Mouse (Mus musculus) macrophage (primary cell): Measurements from ENCODE around the gene Gm20503. TPM values are rescaled to one million over a fixed set of nuclear protein-coding genes. Genes with fewer than 3 reads are reported as not detected.
A peak's percentile ranks its signal among the peaks of the same experiment; 100 is the strongest.

Experiments
- H3K27ac ChIP-seq: fragments of 350-480 bp; formaldehyde crosslinking; 2 replicates; pipeline ENCODE4 v1.9.0; 2021
- H3K36me3 ChIP-seq: fragments of 350-480 bp; formaldehyde crosslinking; 2 replicates; pipeline ENCODE4 v1.9.0; 2021; ENCODE audit errors: inconsistent target
- H3K4me3 ChIP-seq: fragments of 350-480 bp; formaldehyde crosslinking; 2 replicates; pipeline ENCODE4 v1.9.0; 2021; ENCODE audit errors: inconsistent target
- H3K79me2 ChIP-seq: fragments of 350-480 bp; formaldehyde crosslinking; 2 replicates; pipeline ENCODE4 v1.9.0; 2021; ENCODE audit errors: inconsistent target
- WGBS: methylation state at CpG from one replicate; pipeline ENCODE4 v1.1.7; 2026; ENCODE audit warnings: inconsistent platforms; ENCODE audit not compliant: missing documents; 5-methylcytosine and 5-hydroxymethylcytosine counted together
- polyA plus RNA-seq: library from polyadenylated mRNA; stranded (reverse); fragments of 250-400 nt; gene quantifications from 3 replicates; pipeline ENCODE4 v1.2.4, GENCODE M21; 2018; ENCODE audit warnings: inconsistent platforms

Gm20503 gene
- polyA plus RNA-seq, 1 experiment from 2014 or later, result not detected

DNA sequence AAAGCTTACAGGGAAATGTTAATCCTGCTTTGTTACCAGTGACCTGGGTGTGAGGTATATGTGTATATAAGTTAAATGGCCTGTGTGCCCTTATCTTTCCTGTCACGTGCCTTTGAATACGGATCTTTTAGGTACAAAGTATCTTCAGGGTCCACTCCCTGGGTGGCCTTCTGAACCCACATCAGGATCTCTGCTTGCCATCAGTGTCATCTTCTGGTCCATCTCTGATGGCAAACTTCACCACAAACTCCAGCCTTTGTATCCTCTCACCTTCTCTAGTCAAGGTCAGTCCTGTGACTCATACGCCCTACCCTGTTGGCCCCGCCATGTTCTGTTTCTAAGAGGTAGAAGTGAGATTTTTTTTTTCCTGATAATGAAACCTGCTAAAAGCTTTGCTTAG lies 8.2 kb upstream of the Gm20503 start, which contains the start of gene Dnajc25:
Dnajc25 (plus strand) TSS at position 301 of the 400 bp plus-strand sequence.
- Histone ChIP-seq H3K79me2 (no peaks in the 10 kb centered on the region), H3K4me3 (no peak within 1 kb of the TSS), H3K27ac (no peak within 1 kb of the TSS), H3K36me3 (no peaks in the 10 kb centered on the region)
- WGBS, result 99% methylated on average over 4 of the region's 4 CpGs

DNA sequence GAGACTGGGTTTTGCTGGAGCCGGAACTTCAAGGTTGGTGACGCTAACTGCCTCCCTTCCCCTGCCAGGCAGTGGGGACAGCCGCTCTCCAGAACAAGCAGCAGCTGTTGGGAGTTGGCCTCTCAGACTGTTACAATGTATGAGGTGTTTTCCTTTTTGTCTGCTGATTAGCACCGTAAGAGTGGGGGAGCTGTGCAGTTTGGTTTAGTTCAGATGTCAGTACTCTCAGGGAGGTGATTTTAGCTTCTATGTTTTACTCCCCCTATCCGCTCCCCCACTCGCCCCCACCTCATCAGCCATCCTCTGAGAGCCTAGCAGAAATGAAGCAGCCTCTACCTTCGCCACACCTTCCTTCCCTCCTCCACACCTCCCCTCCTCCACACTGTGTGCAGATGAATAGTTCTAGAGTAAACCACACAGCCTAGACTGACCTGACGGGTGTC lies 7.7 kb upstream of the Gm20503 start:
- WGBS, result 89% methylated on average over 8 of the region's 8 CpGs
- no peaks in the 10 kb centered on the region for H3K79me2 ChIP-seq
- no peak overlapping the region for H3K4me3 ChIP-seq
- no peak overlapping the region for H3K27ac ChIP-seq
- no peaks in the 10 kb centered on the region for H3K36me3 ChIP-seq

DNA sequence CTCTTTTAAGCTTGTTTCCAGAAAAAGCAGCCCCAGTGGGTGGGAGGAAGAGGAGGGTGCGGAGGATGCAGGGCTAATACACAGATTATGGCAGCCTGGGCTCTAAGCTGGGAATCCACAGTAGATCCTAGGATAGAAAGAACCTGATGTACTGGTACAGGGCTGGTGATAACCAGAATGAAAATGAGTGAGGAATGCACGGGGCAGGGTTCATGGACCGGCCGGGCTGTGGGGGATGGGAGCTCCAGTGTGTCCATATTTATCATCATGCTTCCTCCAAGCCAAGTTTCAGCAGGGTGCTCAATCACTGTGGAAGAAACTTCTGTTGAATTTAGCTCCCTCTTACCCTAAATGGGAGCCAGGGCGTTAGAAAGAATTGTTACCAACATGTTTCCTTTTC lies 5.9 kb upstream of the Gm20503 start:
- no peak overlapping the region for H3K4me3 ChIP-seq
- WGBS, result 75% methylated on average over 5 of the region's 5 CpGs
- H3K36me3 ChIP-seq, result no peaks in the 10 kb centered on the region
- H3K27ac ChIP-seq, result no peak overlapping the region
- no peaks in the 10 kb centered on the region for H3K79me2 ChIP-seq

DNA sequence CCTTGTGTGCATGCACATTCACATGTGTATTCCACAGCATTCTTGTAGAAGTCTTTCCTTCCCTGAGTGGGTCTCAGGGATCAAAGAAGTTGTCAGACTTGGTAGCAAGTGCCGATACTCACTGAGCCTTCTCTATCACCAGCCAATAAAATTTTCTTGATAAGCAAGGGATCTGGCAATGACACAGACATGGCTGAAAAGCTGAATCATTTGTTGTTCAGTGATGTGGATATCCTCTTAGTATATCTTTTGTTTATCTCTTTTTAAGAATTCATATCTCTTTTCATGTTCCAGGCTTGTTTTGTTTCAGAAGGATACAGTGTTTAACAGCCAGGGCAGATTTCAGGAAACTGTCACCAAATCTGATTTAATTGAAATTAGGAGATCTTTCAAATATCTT lies 4.3 kb upstream of the Gm20503 start:
- WGBS, result 91% methylated on average over 1 of the region's 1 CpGs
- H3K79me2 ChIP-seq, result peaks cover 4% of the 10 kb centered on the region
- H3K4me3 ChIP-seq, result no peak overlapping the region
- no peak overlapping the region for H3K27ac ChIP-seq
- no peaks in the 10 kb centered on the region for H3K36me3 ChIP-seq

DNA sequence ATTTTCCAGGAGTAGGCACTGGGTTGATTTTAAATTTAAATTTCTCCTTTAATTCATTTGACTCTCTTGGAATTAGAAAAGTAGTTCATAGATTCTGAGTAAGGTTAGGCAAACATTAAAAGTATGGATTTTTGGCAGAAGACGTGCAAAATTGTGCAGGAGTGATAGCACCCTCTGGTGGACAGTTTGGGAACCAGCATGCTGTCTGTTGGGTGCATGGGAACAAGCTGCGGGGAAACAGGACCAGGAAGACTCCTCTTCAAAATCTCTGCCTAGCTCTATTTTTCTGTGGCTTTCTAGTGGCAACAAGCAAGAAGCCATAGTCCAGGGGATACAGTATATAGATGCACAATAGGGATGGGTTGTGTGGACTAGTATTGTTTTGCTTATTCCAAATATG lies 3.3 kb upstream of the Gm20503 start:
- Histone ChIP-seq H3K27ac (no peak overlapping the region), H3K4me3 (no peak overlapping the region), H3K36me3 (no peaks in the 10 kb centered on the region), H3K79me2 (peaks cover 13% of the 10 kb centered on the region)
- 8% methylated on average over 2 of the region's 2 CpGs for WGBS

DNA sequence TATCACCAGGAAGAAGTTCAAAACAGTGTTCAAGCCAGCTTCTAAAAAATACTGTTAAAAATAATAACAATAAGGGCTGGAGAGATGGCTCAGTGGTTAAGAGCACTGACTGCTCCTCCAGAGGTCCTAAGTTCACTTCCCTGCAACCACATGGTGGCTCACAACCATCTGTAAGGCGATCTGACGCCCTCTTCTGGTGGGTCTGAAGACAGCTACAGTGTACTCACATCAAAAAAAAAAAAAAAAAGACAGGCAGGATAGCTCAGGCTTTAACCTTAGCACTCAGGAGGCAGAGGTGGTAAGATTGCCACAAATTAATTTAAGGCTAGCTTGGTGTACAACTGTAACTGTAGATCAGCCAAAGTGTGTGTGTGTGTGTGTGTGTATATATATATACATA lies 2.4 kb upstream of the Gm20503 start:
- H3K36me3 ChIP-seq, result no peaks in the 10 kb centered on the region
- no peak overlapping the region for H3K27ac ChIP-seq
- WGBS, result 0% methylated on average over 2 of the region's 2 CpGs
- H3K4me3 ChIP-seq, result no peak overlapping the region
- H3K79me2 ChIP-seq, result peaks cover 23% of the 10 kb centered on the region

DNA sequence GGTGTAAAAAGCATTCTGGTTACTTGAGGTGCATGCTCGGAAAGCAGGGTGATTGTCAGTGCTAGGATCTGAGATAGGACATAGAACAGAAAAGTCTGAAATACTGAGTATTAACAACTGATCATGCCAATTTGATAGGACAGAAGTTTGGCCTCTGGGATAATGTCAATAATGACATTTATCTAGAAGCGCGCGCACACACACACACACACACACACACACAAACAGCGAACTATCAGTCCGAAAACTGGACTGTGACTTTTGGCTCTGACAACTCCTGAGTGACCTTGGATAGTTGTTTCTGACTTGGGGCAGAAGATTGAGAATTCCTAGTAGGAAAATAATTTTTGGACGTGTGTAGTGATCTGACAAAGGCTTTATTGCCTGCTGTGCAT lies 793 bp downstream of the Gm20503 start:
- Histone ChIP-seq H3K36me3 (no peaks in the 10 kb centered on the region), H3K79me2 (peaks cover 54% of the 10 kb centered on the region), H3K27ac (no peak overlapping the region), H3K4me3 (peak overlapping the region; percentile 49)
- 52% methylated on average over 7 of the region's 7 CpGs for WGBS

DNA sequence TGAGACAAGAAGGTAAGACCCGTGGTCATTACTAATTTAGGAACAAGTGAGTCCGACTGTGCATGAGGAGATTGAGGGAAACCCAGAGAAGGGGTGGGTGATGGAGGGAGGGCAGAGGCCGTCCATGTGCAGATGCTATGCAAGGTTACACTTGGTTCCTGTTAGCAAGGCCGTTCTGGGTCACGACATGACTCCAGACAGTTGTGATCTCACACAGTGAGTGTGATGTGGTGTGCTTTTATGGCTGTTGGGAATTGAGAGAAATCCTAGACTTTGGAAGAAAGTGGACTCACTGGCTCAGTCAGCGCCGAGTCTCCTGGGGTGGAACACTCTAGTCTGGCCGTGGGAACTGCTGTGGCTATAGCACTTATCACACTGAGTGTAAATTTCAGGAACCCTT lies 3.2 kb downstream of the Gm20503 start:
- Histone ChIP-seq H3K4me3 (no peak overlapping the region), H3K36me3 (no peaks in the 10 kb centered on the region), H3K79me2 (peaks cover 77% of the 10 kb centered on the region), H3K27ac (no peak overlapping the region)
- WGBS, result 65% methylated on average over 8 of the region's 8 CpGs

DNA sequence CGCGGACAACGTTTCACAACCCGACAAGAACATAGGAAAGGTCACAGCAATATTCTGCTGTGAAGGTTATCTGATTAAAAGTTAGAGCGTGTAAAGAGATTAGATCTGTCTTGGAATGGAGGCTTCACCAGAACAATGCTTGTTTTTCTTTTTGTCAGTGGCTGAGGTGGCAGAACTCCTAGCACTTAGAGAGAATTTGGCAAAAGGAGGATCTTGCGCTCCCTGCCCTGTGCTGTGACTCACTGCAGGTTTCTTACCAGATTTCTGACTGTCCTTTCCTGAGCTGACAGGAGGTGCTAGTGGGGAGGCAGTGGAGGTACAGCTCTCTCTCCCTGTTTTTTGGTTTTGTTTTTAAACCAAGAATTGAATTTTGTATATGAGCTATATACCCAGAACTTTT lies 4.0 kb downstream of the Gm20503 start:
- Histone ChIP-seq H3K27ac (no peak overlapping the region), H3K79me2 (peaks cover 86% of the 10 kb centered on the region), H3K4me3 (no peak overlapping the region), H3K36me3 (no peaks in the 10 kb centered on the region)
- 71% methylated on average over 6 of the region's 6 CpGs for WGBS

DNA sequence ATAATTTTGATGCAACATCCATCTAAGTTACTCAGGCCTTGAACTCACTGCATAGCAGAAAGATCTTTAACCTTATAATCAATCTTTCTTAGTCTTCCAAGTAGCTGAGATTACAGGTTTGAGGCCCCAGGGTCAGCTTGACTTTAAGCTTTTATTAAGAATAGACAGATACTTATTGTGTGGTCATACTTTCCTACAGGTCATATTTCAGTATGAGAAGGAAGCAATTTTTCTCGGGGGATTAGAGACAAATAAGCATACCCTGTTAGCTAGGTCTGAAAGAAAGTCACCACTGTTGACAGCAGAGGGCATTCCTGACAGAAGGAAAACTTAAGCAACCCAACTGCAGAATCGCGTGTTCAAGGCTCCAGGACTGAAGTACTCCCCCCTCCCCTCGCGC lies 5.0 kb downstream of the Gm20503 start:
- H3K4me3 ChIP-seq, result no peak overlapping the region
- H3K36me3 ChIP-seq, result no peaks in the 10 kb centered on the region
- no peak overlapping the region for H3K27ac ChIP-seq
- 86% methylated on average over 5 of the region's 5 CpGs for WGBS
- H3K79me2 ChIP-seq, result peaks cover 95% of the 10 kb centered on the region

DNA sequence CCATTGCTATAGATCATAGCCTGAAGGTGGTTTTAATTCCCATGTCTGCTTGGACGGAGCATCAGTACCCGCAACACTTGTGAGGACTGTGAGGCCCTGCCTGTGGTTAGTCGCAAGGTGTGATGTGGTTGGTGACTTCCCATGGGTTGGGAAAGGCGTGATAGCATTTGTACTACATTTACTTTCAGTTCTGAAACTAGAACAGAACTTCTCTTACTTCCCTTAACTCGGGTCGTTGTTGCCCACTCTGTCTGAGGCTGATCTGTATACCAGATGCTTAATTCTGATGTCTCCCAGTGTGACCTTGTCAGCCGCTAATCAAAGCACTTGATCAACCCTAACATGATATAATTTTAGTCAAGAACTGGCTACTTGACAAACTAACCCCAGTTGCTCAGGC lies 6.2 kb downstream of the Gm20503 start:
- Histone ChIP-seq H3K4me3 (no peak overlapping the region), H3K79me2 (peaks cover 97% of the 10 kb centered on the region), H3K36me3 (no peaks in the 10 kb centered on the region), H3K27ac (no peak overlapping the region)
- WGBS, result 19% methylated on average over 7 of the region's 7 CpGs

DNA sequence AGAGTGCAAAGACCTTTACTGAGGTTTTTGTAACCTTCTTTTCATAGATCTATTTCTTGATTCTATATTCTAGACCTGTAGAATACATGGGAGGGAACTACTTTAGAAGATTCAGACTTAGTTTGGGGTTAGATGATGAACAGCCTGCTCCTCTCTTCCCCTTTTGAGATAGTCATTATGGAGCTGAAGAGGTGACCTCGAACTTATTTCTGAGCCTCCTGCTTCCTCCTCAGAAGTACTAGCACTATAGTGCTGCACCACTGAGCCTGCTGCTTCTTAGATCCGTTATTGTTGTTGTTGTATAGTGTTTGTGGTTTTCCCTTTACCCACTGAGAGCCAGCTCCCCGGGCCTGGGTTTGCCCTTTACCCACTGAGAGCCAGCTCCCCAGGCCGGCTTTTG lies 6.7 kb downstream of the Gm20503 start:
- no peak overlapping the region for H3K4me3 ChIP-seq
- peaks cover 94% of the 10 kb centered on the region for H3K79me2 ChIP-seq
- no peak overlapping the region for H3K27ac ChIP-seq
- 14% methylated on average over 4 of the region's 4 CpGs for WGBS
- no peaks in the 10 kb centered on the region for H3K36me3 ChIP-seq

DNA sequence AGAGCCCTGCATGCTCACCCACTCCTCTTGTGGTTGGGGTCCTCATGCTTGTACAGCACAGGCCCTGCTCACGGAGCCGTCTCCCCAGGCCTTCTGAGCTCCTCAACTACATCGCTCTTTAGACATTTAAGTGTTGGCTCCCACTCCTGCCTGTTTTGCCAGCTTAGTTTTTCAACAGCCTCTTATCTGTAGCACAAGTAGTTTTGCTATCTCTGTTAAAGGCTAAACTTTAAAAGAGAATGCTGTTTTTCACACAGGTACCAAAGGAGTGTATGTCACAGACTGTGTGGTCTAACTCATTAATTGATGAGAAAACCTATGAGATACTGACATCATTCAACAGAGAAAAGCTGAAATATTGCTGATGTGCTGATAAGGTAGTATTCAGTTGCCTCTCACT lies 8.4 kb downstream of the Gm20503 start:
- WGBS, result 97% methylated on average over 3 of the region's 3 CpGs
- Histone ChIP-seq H3K27ac (no peak overlapping the region), H3K79me2 (peaks cover 77% of the 10 kb centered on the region), H3K36me3 (no peaks in the 10 kb centered on the region), H3K4me3 (no peak overlapping the region)

DNA sequence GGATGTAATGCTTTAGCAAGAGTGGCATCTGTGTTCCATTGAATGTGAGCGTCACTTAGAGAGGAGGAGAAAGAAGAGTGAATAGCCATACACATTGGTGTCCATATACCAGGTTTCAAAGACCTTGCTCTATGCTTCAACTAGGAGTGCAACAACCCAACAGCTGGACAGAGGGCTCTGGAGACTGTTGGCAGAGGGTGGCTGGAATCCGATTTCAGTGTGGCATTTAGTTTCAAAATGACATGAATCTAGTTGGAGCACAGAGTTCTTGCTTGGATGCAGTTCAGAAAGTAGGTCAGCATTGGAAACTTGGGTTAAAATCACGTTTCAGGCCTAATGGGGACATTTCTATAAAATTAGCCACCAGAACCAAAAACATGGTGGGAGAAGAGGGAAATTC lies 12.2 kb downstream of the Gm20503 start:
- peaks cover 14% of the 10 kb centered on the region; the same call in 1 of the 2 replicates for H3K36me3 ChIP-seq

DNA sequence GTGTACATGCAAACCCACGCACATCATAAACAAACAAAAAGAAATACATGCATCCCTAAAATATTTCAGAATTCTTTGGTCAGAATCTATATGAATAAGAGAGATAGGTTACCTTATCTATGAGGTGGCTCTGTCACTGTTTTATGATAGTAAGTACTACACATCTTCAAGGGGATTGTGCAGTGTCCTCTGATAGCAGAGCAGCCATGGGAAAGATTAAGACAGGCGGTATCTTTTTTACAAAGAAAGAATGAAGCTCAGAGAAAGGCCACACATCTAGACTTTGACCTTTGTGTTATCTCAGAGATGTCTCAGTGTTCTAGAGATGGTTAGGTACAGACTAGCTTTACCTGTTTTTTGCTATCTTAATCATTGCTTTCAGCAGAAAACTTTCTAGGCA lies 13.9 kb downstream of the Gm20503 start:
- 100% methylated on average over 2 of the region's 2 CpGs for WGBS
- Histone ChIP-seq H3K27ac (no peak overlapping the region), H3K4me3 (no peak overlapping the region), H3K36me3 (peaks cover 26% of the 10 kb centered on the region), H3K79me2 (peaks cover 23% of the 10 kb centered on the region)

More for the DNA sequence above, 12.2 kb downstream of the Gm20503 start:
- no peak overlapping the region for H3K4me3 ChIP-seq
- no peak overlapping the region for H3K27ac ChIP-seq
- 97% methylated on average over 3 of the region's 3 CpGs for WGBS
- H3K79me2 ChIP-seq, result peaks cover 40% of the 10 kb centered on the region

DNA sequence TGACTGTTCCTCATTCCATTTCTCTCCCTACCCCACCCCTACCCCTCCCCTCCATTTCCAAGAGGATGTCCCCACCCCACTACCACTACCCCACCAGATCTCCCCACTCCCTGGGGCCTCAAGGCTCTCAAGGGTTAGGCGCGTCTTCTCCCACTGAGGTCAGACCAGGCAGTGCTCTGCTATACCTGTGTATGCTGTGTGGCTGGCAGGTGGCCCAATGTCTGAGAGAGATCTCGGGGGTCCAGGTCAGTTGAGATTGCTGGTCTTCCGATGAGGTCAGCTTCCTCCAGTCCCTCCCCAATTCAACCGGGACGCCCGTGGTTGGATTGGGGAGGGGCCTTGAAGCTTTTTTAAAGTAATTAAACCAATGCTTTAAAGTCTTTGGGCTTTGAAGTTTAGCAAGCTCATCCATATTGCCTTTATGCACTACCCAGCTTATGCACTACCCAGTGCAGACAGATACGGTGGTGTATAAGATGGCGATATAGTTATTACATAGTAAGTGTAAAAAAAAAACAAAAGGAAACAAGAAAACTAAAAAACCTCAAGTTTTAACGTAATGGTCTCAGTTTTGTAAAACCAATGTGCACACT lies 31.4 kb downstream of the Gm20503 start:
- peaks cover 11% of the 10 kb centered on the region; the same call in 1 of the 2 replicates for H3K79me2 ChIP-seq
- no peak overlapping the region for H3K27ac ChIP-seq
- H3K36me3 ChIP-seq, result no peaks in the 10 kb centered on the region
- 75% methylated on average over 10 of the region's 10 CpGs for WGBS
- H3K4me3 ChIP-seq, result peak overlapping the region; percentile 16; the same call in 1 of the 2 replicates
